Mouse (Mus musculus) A20 (cell line): ENCODE results near the gene Dgkz.
A peak's percentile ranks its signal among the peaks of the same experiment; 100 is the strongest.

Experiments
- DNase-seq: peaks from one replicate; pipeline ENCODE4 v3.0.0-alpha.2; 2011; ENCODE audit warnings: low read depth, low spot score

The Dgkz gene

DNA sequence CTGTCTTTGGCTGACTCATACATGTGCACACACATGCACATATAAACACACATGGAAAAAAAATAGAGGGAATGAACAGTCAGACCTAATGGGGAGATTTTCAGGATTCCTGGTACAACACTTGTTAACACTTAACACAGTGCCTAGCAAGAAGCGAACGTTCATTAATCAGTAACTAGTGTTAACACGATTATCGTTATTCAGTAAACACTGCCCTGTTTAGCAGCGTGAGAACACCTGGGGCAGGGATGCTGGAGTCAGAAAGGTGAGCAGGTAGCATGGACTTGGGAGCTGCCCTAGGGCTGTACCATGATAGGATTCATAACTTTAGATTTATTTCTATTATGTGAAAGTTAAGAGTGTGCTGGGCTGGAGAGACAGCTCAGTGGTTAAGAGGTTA is 20.3 kb upstream of the Dgkz start:
- no peak for DNase-seq

DNA sequence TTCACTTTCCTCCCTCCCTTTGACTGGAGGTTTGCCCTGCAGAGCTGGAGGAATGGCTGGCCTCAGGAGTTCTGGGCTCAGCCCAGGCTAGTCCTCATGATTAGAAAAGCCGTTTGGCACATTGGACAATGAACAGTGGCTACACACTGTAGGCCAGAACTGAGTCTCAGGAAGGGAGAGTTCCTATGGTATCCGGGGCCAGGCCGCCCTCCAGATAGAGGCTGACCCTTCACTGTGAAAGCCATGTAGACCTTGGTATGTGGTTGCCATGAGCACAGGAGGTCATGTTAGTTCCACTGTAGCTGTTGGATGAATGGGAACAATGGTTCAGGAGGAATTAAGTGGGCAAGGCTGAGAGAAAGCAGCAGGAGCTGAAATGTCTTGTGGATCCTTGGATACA is 17.7 kb upstream of the Dgkz start:
- DNase-seq: no peak

DNA sequence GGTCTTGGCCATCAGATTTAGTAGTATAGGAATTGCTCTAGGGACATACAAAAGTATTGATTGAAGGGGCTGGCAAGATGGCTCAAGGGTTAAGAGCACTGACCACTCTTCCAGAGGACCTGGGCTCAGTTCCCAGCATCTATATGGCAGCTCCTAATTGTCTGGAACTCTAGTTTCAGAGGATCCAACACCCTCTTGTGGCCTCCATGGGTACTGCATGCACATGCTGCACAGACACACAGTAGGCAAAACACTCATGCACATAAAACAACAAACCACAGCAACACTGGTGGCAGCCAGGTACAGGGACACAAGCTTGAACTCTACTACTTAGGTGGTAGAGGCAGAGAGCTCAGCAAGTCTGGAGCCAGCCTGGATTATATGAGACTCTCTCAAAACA is 14.1 kb upstream of the Dgkz start:
- DNase-seq: peak; percentile 36

DNA sequence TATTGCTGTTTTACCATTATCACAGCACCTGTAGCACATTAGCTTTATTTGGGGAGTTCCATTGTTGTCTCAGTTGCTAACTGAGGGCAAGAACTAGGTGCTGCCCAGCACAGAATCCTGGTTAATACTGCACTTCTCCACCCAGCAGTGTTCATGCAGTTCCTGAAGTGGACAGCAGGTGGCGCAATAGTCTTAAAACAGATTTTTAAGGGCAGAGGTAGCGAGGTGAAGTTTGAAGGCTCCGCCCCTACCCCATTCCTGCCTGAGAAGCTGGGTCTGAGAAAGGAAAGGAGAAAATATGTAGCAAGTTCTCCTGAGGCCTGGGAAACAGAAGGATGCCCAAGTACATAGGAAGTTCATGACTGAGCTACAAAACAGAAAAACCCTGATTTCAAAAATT is 11.9 kb upstream of the Dgkz start:
- peak; percentile 75 for DNase-seq

DNA sequence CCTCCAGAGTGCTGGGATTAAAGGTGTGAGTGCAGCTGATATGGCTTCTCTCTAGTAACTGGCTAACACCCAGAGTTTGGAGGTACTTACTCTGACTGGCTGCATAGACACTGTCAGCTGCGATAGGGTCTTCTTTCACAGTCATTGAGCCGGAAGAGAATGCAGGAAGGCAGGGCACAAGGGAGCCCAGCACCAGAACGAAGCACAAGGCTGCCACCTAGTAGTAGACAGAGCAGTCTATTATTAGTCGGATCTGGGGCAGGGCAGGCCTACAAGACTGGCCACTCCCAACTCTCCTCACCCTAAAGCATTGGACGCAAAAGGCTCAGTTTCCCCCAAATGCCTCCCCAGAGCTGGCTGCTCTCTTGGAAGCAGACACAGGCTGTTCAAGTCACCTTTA is 10.4 kb upstream of the Dgkz start:
- DNase-seq: peak; percentile 42

DNA sequence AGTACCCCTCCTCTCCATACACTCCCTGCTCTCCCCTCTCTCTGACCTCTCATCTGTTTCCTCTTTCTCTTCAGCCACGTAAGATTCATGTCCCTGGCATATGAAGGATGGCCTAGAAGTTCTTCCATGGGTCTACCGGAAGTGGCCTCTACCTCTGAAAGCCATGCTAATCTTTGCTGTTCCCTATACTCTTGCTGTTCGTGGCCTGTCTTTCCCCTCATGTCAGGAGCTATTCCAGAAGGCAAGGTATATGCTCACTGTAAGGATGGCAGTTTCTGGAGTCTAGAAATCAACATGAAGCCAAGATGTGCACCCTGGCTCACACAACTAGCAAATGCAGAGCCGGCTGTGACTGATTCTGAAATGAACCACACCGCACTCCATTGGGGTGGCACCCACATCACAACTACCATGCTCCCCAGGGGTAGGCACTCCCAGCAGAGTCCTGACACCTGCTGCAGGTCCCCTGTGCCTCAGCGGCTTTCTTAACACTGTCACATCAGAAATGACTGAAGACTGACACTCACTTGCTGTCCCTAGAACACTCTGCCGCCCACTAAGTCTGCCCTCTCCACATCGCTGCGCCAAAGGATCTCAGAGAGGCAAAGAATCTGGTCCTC is 9.4 kb upstream of the Dgkz start:
- peak; percentile 33 for DNase-seq

DNA sequence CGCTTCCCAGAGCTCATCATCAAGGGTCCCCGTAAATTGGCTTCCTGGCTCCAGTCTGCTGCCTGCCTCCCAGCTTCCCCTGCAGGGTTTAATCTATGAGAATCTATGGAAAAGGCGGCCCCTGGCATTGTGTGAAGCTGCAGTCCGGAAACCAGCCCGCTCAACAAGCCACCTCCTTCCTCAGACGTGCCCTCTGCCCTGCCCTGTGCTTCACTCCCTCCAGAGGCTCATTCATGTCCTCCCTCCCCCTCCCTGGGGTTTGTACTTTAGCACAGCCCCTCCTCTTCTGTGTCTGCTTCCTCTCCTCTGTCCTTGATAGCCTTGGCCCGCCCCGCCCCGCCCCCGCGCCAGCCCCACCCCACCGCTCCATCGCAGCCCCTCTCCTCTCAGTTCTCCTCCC is 8.8 kb upstream of the Dgkz start:
- DNase-seq: peak; percentile 81

DNA sequence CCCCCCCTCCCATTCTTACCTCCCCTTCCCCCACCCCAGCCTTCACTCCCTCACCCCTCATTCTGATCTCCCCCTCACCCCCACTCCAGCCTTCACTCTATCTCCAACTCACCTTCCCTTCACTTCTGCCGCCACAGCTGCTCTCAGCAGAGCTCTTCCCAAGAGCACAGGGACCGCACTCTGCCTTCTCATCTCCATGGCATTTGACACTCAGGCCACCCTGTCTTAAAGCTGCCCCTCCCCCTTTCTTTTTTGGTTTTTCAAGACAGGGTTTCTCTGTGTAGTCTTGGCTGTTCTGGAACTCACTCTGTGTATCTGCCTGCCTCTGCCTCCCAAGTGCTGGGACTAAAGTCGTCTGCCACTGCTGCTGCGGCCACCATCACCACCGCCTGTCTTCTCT is 5.2 kb upstream of the Dgkz start:
- DNase-seq: no peak

DNA sequence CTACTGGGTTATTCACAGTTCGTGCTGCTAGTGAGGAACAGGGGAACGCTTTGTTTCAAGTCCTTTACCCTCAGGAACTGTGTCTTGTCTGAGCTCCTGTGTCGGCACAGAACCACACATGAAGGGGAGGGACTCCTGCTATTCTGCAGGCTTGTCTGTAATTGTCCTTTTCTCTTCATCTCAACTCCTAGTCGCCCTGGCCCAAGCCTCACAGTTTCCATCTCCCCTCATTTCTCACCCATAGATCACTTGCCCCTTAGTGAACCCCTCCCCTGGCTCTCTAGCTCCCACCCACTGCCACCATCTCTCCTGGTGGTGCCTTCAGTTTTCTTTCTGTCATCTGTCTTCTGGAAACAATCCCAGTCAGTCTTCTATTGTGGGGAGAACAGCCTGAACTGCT is 4.6 kb upstream of the Dgkz start:
- DNase-seq: no peak

DNA sequence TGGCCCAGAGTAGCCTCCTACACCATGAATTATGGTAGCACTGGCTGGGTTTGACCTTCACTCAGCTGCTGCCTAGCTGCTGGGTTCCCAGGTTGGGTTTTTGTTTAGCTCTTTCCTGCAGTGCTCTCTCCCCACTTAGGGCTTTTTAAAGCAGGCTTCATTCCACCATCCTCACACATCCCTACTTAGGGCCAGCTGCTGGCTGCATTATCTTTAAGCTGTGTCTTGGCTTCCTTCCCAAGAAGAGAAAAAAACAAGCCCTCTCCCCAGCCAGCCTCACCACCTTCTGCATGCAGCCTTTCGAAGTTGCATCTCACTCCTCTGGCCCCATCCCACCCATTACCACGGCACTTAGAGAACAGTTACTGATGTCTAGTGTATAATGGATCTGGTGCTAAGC is 2.9 kb upstream of the Dgkz start:
- no peak for DNase-seq

DNA sequence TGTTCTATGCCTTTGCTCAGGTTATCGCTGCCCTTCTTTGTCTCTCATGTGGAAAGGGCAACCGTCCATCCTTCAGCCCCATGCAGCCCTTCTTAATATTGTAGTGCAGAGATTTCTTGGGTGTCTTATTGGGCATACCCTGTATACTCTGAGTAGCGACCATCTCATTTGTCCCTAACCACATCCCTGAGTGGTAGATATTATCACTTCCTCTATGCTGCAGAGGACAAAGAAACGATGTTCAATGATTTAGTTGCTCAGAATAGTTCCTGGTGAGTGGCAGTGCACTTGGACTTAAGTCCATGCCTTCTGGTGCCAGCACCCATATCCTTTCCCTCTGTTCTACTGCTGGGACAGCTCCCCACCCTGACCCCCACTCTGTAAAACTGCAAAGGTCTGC is 2.3 kb upstream of the Dgkz start:
- no peak for DNase-seq

DNA sequence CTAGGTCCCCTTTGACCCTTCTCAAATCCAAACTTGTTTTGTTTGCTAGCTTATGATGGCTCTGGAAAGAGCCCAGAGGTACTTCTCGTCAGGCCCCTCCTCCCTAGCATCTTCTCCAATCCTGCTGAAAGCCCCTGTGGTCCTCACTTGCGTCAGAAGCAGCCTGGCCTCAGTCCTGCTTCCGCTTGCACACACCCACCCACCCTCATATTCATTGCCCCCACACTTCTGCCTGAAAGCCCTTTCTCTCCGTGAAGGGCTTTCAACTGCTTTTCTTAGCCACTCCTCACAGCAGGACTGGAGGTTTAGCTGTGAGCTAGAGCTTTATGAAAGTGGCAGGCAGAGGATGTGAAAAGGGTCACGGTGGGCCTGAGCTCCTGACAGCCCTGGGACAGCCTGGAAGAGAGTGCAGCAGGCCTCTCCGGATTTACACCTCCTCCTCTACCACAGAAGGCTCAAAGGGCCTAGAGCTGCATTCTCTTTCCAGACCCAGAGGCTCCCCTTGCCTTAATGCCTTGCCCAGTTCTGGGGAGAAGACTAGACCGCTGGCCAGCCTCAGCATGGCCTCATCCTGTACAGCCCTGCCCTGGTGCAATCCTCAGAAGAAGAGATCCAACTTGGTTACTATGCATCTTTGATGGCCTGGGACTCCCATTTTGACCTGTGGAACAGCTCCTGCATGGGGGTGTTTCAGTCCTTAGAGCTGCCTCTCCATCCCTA is 2.1 kb downstream of the Dgkz start:
- DNase-seq: no peak

DNA sequence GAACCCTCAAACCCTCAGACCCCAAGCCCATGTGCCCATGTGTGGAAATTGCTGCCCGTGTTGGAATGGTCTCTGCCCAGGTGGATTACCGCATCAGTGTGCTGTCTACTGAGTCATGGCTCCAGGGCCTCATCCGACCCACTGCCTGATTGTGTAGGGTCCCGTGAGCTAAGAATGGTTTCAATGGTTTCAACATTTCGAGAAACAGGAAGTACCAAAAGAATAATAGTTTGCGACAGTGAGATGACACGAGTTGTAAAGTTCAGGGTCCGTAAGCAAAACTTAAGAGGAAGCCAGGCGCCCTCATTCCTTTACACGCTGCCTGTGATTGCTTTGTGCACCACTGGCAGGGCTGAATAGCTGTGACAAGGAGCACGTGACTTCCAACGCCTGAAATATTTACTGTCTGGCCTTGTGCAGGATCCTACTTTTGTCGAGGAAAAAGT is 3.5 kb downstream of the Dgkz start:
- no peak for DNase-seq

DNA sequence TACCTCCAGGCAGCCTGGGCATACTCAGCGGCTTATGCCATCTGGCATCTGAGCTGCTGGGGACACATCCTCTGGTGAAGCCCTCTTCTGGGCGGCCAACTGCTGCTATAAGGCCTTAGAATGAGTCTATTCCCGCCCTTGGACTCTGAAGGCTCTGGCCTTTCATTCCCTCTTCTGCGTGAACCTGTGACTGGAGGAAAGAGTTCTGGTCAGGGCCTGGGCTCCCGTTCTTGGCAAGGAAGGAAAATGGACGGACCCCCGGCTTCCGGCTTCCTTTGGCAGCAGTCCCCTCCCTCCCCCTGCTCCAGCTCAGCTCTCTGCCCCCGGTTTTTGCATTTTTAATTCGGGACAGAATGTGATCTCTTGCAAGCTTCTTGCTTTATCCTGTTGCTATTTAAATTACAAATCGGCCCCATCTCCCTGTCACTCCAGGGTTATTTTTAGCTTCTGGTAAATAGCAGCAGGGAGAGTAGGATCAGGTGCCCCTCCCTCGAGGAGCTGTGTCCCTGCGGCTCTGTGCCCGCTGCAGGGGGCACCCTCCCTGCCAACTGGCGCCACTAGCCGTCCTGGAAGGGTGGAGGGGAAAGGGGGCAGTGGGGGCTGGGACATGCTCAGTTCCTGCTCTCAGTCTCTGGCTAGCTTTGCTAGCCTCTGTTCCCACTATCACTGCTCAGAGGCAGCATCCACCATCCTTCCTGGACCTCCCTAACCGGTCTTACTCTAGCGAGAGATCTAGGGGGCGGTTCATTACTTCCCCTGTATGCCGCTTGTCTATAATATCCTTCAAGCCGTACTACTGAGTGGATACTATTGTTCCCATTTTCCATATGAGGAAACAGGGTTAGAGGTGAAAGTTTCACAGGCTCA is 4.2 kb downstream of the Dgkz start:
- DNase-seq: no peak

DNA sequence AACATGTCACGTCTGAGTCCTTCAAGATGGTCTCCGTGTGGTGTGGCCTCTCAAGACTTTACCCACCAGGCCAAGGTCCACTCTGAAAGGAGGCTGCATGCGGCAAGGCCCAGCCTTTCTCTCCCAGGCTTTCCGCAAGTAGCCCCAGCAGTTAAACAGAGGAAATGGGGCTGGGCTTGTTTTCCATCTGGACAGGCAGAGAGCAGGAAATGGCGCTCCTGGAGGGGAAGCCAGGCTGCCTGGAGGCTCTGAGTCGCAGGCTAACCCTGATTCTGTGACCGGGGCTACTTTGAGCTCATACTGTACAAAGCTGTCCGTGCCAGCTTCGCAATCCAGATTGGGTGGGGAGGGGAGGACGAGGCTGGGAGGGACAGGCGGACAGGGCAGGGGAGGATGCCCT is 7.7 kb downstream of the Dgkz start:
- DNase-seq: no peak

DNA sequence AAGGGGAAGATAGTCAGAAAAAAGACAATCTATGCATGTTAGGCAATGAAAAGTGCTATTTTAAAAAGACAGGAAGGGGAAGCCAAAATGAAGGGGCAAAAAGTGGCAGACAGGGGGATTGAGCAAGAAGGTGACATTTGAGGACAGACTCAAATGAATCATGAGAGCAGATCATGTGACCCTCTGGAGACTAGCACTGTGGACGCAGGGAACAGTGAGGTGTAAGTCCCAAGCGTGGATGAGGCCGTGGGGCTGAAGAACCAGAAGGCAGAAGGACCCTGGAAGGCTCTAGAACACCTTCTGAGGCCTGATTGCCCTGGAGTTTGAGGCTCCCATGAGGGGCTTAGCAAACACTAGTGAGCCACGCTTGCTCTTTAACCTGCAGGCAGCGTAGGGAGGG is 9.3 kb downstream of the Dgkz start:
- DNase-seq: no peak

DNA sequence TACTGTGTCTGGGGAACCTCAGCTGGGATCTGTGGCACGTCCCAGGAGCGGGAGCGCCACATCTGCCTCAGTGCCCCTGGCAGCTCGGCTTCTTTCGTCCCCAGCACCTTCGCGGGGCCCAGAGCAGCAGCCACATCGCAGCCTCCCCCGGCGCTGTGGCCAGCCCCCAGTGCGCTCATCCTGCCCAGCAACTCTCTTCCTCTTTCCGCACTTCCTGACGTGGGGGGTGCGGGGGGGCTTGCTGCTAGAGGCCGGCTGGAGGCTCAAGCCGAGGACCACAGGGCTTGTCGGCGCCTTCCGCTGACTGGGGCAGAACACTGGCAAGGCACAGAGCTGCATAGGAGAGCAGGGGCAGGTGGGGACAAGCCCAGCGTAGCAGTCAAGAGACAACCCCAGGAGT is 10.2 kb downstream of the Dgkz start:
- DNase-seq: no peak

DNA sequence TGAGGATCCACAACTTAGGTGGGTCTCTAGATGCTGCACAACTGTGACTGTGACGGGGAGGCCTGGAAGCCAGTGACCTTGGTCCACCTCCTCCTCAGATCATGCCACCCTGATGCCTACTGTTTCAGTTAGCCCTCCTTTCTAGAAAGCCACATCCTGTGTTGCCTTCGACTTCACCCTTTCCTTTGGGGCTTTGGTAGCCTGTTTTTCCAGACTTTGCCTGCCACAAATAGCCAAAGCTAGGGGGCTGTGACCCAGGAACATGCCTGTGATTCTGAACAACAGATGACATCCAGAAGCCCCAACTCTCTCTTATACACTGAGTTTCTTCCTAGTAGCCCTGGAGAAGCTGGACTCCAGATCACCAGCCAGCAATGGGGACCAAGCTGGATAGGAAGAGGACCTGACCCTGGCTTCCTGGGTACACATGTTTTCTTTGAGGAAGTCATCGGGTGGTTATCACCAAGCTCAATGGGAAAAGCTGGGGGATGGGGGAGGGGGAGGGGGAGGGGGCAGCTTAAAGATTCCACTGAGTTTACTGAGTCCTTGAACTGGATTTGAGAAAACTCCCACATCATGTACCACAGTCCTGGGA is 11.0 kb downstream of the Dgkz start:
- no peak for DNase-seq

DNA sequence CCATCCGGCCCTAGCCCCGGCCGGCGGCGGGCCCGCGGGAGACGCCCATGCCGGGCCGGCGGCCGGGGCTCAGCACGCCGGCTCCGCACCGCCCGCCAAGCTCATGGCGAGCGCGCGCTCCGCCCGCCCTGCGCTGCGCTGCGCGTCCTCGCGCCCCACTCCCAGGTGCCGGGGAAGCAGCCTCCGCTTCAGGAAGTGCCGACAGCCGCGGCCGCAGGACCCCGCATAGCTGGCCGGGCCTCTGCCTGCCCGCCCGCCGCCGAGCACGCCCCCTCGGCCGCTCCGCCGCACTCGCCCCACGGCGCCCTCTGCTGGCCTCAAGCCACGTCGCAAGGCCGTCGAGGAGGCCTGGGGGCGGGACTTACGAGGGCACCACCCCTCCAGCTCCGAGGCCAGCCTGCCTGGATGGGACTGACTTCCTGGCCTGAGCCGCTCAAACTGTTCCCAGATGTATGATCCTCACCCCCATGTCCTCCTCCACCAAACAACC is 12.2 kb downstream of the Dgkz start:
- peak; percentile 94 for DNase-seq

DNA sequence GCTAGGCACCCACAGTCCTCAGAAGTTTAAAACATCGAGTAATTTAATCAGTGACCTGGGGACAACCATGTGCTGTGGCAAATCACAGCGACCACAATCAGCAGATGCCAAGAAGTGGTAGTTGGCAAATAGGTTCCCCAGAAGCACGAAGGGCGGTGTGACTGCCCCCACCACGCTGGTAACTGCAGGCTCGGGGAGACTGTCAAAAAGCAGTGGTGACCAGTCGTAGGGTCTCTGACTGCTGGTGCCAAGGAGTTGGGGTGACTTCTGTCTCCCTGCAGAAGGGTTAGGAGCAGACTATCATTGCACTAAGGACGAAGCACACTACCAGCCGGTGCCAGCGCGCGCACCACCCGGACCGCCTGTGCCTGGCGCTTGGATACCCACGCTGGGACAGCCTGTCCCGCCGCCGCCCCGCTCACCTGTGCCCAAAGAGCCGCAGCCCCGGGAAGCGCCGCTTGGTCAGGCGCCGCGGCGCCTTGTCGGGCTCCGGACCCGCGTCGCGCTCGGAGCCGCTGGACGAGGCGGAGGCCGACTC is 12.7 kb downstream of the Dgkz start:
- DNase-seq: peak; percentile 64

DNA sequence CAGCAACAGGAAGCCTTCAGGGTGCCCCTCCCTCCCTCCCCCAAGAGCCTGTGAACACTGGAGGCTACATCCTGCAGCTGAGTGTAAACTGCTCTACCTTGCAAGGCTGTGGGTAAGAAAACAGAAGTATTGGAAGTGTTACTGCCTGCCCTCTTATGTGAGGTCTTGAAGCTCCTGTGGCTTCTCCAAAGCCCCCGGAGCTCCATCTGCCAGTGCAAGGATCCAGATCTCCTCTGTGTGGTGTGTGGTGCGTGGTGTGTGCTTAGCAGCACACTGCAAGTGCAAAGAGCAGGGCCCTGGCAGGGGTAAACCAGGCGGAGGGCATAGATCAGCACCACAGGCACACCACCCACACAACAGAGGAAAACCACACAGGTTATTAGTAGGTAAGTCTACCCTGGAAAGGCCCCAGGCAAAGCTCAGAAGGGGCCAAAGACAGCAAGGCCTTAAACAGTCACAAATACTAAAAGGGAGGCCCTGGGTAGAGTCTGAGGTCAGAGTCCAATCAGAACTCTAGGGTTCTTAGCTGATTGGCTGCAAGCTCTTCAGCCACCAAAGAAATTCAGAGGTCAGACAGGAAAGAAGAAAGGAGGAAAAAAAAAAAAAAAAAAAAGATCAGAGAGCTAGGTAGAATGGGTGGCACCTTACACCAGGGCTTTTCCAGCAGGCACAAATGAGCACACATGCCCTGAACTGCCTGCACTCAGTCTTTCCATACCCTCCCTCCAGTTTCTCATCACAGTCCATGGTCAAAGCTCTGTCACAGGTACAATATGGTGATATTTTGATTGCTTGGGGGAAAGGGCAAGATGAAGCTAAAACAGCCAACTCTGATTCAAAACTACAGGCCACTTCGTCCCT is 13.5 kb downstream of the Dgkz start:
- DNase-seq: peak; percentile 73
